Mouse (Mus musculus) embryonic facial prominence, embryonic 14.5 days (tissue): ENCODE data around the gene Kank2. TPM values are rescaled to one million over a fixed set of nuclear protein-coding genes. Genes with fewer than 3 reads are reported as not detected.

ENCODE experiments used
- ATAC-seq: fragments of 200-750 bp; cut with Nextera tagmentation; 2 replicates; pipeline ENCODE4 v1.8.0; 2017; ENCODE audit warnings: low read depth, moderate number of reproducible peaks, moderate TSS enrichment
- DNase-seq: peaks from one replicate; pipeline ENCODE4 v3.0.0-alpha.2; 2015; ENCODE audit warnings: low spot score
- H3K27ac ChIP-seq: fragments of 300-500 bp; sonication (generic); replicated peaks from 2 replicates; pipeline ENCODE4 v1.5.1; 2014; ENCODE audit warnings: low read depth, mild to moderate bottlenecking, low read length, moderate library complexity
- H3K27me3 ChIP-seq: fragments of 300-500 bp; sonication (generic); replicated peaks from 2 replicates; pipeline ENCODE4 v1.6.1; 2014; ENCODE audit warnings: low read length; ENCODE audit not compliant: control insufficient read depth, insufficient read depth
- H3K36me3 ChIP-seq: fragments of 300-500 bp; sonication (generic); 2 replicates; pipeline ENCODE4 v1.6.1; 2014; ENCODE audit warnings: low read length, mixed read lengths; ENCODE audit not compliant: control insufficient read depth, insufficient read depth
- H3K4me1 ChIP-seq: fragments of 300-500 bp; sonication (generic); 2 replicates; pipeline ENCODE4 v1.6.1; 2014; ENCODE audit warnings: antibody characterized with exemption, low read length; ENCODE audit not compliant: control insufficient read depth, insufficient read depth
- H3K4me2 ChIP-seq: fragments of 300-500 bp; sonication (generic); 2 replicates; pipeline ENCODE4 v1.6.1; 2014; ENCODE audit warnings: low read depth, mild to moderate bottlenecking, low read length, moderate library complexity, mixed read lengths
- H3K4me3 ChIP-seq: fragments of 300-500 bp; sonication (generic); 2 replicates; pipeline ENCODE4 v1.5.1; 2014; ENCODE audit warnings: low read depth, mild to moderate bottlenecking, low read length
- H3K9ac ChIP-seq: fragments of 300-500 bp; sonication (generic); 2 replicates; pipeline ENCODE4 v1.6.1; 2014; ENCODE audit warnings: low read depth, mild to moderate bottlenecking, low read length, moderate library complexity, mixed read lengths
- H3K9me3 ChIP-seq: fragments of 300-500 bp; sonication (generic); 2 replicates; pipeline ENCODE4 v1.6.1; 2016; ENCODE audit warnings: low read length; ENCODE audit not compliant: control insufficient read depth
- WGBS: fragments of 180-500 bp; shearing (Covaris S2); extraction: QIAGEN DNeasy Blood & Tissue Kit; methylation state at CpG from one replicate; pipeline ENCODE4 v1.1.7; 2014; 5-methylcytosine and 5-hydroxymethylcytosine counted together
- polyA plus RNA-seq: library from polyadenylated mRNA; unstranded; fragments of >200 nt; fragmentation: Nextera tagmentation; extraction: Ambion mirVana; gene quantifications from 2 replicates; pipeline ENCODE4 v1.2.1, GENCODE M21; 2014

Kank2 gene
- polyA plus RNA-seq, 1 experiment from 2014 or later = 12.1 TPM

DNA sequence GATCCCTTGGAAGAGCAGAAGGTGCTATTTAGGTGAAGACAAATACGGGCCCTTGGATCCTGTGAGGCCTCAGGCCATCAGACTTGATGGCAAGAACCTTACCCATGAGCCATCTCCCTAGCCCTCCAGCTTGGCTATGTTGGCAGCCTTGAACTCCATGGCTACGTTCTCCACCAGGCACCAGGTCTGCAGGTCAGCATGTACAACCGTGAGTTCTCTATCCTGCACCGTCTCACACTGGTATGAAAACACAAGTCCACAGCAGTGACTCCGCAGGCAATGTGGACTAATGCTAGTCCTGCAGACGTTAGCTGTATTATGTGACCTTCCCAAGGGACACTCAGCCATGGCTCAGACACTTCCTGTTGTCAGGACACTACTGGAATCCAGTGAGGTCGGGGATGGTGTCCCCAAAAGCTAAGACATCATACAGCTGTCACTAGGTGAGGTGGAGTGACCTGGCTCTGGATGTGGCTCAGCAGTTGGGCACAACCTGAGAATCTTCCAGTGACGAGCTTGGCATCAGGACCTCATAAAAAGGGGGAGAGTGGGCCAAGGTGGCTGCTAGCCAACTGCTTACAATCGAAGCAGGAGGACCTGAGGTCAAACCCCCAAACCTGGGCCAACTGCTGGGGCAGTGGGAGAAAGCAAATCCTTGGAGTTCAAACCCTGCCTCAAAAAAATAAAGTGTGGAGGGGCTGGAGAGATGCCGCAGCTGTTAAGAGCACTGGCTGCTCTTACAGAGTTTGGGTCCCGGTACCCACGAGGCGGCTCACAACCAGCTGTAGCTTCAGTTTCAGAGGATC is 43.8 kb downstream of the Kank2 start:
- H3K4me3 ChIP-seq = no peak overlapping the region
- H3K27me3 ChIP-seq = no peaks in the 10 kb centered on the region
- H3K27ac ChIP-seq = no peak overlapping the region
- H3K9ac ChIP-seq = no peak overlapping the region
- no peaks in the 10 kb centered on the region for H3K9me3 ChIP-seq
- WGBS = 69% methylated on average over 13 of the region's 13 CpGs
- peaks cover 15% of the 10 kb centered on the region; the same call in 1 of the 2 replicates for H3K36me3 ChIP-seq
- no peak for DNase-seq
- H3K4me2 ChIP-seq = no peak overlapping the region
- no peak for ATAC-seq
- peaks cover 12% of the 10 kb centered on the region; the same call in 1 of the 2 replicates for H3K4me1 ChIP-seq

DNA sequence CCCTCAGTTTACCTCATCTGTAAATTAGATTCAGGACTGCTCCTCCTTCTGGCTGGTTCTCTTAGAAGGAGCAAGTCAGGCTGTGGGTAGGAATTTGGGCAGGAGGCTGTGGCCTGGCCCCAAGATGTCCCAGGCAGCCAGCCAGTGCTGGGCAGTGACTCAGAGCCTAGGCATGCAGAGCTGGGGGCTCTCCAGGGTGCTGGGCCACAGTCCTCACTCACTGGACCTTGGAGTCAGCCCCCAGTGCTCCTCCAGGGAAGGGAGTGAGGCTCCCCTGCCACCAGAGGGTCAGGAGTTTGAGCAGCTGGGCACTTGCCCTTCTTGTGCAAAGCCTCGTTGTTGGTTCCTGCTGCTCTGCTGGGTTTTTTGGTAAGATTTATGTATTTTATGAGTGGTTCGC is 44.5 kb downstream of the Kank2 start:
- H3K27ac ChIP-seq = no peak overlapping the region
- H3K4me3 ChIP-seq = no peak overlapping the region
- no peaks in the 10 kb centered on the region for H3K27me3 ChIP-seq
- WGBS = 69% methylated on average over 2 of the region's 2 CpGs
- ATAC-seq (no peak; the same call in 1 of the 2 replicates), DNase-seq (peak; percentile 34)
- H3K36me3 ChIP-seq = peaks cover 22% of the 10 kb centered on the region
- H3K9me3 ChIP-seq = no peaks in the 10 kb centered on the region
- H3K9ac ChIP-seq = no peak overlapping the region
- H3K4me1 ChIP-seq = peaks cover 9% of the 10 kb centered on the region; the same call in 1 of the 2 replicates
- no peak overlapping the region for H3K4me2 ChIP-seq

DNA sequence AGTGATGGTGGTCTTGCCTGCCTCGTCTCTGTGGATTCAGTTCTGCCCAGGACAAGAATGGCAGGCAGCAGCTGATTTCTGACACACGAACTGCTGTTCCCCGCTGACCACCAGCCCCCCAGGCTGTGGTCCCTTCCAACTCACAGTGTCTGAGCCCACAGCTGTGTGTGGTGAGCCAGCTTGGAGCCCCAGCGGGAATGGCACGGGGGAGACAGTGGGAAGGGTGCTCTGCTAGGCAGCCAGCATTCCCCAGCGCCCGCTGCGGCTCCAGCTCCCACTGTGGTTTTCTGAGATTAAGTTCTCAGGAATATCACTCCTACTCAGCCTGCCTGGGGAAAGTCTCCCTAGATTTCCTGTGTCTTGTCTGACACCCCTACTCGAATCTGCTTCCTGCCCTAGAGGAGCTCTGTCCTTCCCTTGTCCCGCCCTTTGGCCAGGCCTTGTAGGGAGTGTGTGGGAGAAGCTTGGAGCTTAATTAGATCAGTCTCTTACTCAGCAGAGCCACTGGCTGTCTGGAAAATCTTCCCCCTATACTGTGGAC is 46.2 kb downstream of the Kank2 start:
- ATAC-seq (peak; percentile 64), DNase-seq (peak; percentile 65)
- H3K9ac ChIP-seq = 0 out of 2 replicates have a peak overlapping the region, but pooled peaks have one; percentile 20
- H3K4me2 ChIP-seq = no peak overlapping the region
- H3K27ac ChIP-seq = peak overlapping the region; percentile 74
- peaks cover 39% of the 10 kb centered on the region for H3K36me3 ChIP-seq
- no peak overlapping the region for H3K4me3 ChIP-seq
- no peaks in the 10 kb centered on the region for H3K9me3 ChIP-seq
- H3K27me3 ChIP-seq = no peaks in the 10 kb centered on the region
- 40% methylated on average over 6 of the region's 10 CpGs for WGBS
- H3K4me1 ChIP-seq = 0 out of 2 replicates have a peak, but pooled peaks cover 3% of the 10 kb centered on the region

GRCm38 (mm10) chr9:21751347-21751746 is 47.2 kb downstream of the Kank2 start:
- Histone ChIP-seq H3K27ac (no peak overlapping the region), H3K4me3 (no peak overlapping the region), H3K36me3 (peaks cover 45% of the 10 kb centered on the region), H3K27me3 (no peaks in the 10 kb centered on the region), H3K4me1 (0 out of 2 replicates have a peak, but pooled peaks cover 3% of the 10 kb centered on the region), H3K4me2 (no peak overlapping the region), H3K9ac (no peak overlapping the region), H3K9me3 (no peaks in the 10 kb centered on the region)
- no peak for DNase-seq
- ATAC-seq = no peak
- WGBS = 76% methylated on average over 6 of the region's 6 CpGs

DNA sequence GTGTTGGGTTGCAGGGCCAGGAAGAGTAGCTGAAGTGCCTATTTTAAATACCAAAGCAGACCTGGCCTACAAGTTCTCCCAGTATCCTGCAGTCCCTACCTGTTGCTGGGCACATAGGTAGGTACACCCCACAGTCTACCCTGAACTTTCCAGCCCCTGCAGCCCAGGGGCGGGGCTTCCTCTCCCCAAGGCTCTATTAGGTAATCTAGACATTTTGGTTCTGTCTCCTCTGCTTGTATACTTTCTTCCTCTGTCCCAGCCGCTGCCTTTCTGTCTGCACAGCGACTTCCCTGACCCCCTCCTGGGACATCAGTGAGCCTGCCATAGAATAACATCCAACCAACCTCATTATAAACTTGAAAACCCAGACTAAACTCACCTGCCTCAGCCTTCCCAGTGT is 48.2 kb downstream of the Kank2 start:
- Histone ChIP-seq H3K9me3 (no peaks in the 10 kb centered on the region), H3K27me3 (no peaks in the 10 kb centered on the region), H3K4me2 (no peak overlapping the region), H3K27ac (no peak overlapping the region), H3K9ac (no peak overlapping the region), H3K4me3 (no peak overlapping the region), H3K4me1 (0 out of 2 replicates have a peak, but pooled peaks cover 3% of the 10 kb centered on the region), H3K36me3 (peaks cover 55% of the 10 kb centered on the region)
- no peak for ATAC-seq
- no peak for DNase-seq
- 74% methylated on average over 3 of the region's 3 CpGs for WGBS

- H3K4me3 ChIP-seq = no peak overlapping the region
- no peaks in the 10 kb centered on the region for H3K27me3 ChIP-seq
- DNase-seq (no peak), ATAC-seq (no peak)
- 0 out of 2 replicates have a peak, but pooled peaks cover 3% of the 10 kb centered on the region for H3K4me1 ChIP-seq
- no peak overlapping the region for H3K27ac ChIP-seq
- no peaks in the 10 kb centered on the region for H3K9me3 ChIP-seq
- H3K9ac ChIP-seq = no peak overlapping the region
- H3K36me3 ChIP-seq = peaks cover 63% of the 10 kb centered on the region
- no peak overlapping the region for H3K4me2 ChIP-seq
- 81% methylated on average over 6 of the region's 6 CpGs for WGBS
Measured at GRCm38 (mm10) chr9:21749382-21750118, 49.0 kb downstream of the Kank2 start.

DNA sequence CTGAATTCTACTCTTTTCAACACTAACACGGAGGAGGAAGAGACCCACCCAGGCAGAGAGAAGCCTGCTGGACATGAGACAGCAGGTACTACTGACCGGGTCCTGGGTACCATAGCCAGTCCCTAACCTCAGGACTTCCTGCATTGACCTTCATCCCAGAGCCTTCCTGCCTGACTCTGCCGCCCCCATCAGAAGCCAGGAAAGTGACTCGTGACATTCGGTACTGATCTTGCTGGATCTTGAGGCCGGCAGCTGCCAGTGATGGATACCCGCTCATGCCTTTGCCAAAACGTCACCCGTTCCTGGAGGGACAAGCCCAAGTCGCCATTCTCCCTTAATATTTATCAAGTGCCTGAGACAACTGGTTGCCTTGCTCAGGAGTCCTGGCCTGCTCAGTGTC is 50.1 kb downstream of the Kank2 start:
- DNase-seq (no peak), ATAC-seq (no peak)
- no peak overlapping the region for H3K4me2 ChIP-seq
- 87% methylated on average over 10 of the region's 10 CpGs for WGBS
- H3K27ac ChIP-seq = no peak overlapping the region
- 0 out of 2 replicates have a peak, but pooled peaks cover 3% of the 10 kb centered on the region for H3K4me1 ChIP-seq
- peaks cover 66% of the 10 kb centered on the region for H3K36me3 ChIP-seq
- H3K9ac ChIP-seq = peak overlapping the region; percentile 19; the same call in 1 of the 2 replicates
- no peaks in the 10 kb centered on the region for H3K9me3 ChIP-seq
- no peaks in the 10 kb centered on the region for H3K27me3 ChIP-seq
- no peak overlapping the region for H3K4me3 ChIP-seq

DNA sequence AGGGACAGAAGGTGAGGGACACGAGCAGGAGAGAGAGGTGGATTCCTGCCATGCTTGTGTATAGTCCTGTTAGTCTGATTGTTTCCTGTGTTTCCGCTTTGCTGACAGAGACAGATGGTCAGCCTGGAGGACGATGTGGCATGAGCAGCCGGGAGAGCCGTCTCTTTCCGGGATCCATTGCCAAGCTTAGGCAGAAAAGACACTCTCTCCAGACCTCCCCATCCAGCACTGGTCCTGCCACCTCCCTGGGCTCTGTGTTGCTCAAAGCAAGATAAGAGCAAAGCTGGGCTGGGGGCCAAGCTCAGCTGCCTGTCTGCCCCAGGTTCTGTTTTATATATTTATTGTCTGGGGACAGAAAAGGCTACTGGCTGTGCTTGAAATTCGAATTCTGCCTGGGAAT is 50.5 kb downstream of the Kank2 start:
- Histone ChIP-seq H3K27ac (no peak overlapping the region), H3K9ac (peak overlapping the region; percentile 19; the same call in 1 of the 2 replicates), H3K9me3 (no peaks in the 10 kb centered on the region), H3K27me3 (no peaks in the 10 kb centered on the region), H3K4me1 (0 out of 2 replicates have a peak, but pooled peaks cover 3% of the 10 kb centered on the region), H3K36me3 (peaks cover 69% of the 10 kb centered on the region), H3K4me3 (no peak overlapping the region), H3K4me2 (no peak overlapping the region)
- WGBS = 58% methylated on average over 7 of the region's 7 CpGs
- ATAC-seq = no peak
- peak; percentile 20 for DNase-seq
